Mouse (Mus musculus) lung, adult 2 months (tissue): Measurements from ENCODE around the gene U2af1. TPM values are rescaled to one million over a fixed set of nuclear protein-coding genes. Genes with fewer than 3 reads are reported as not detected.
"Not testable (repeated sequence)": the region's sequence is repeated elsewhere in the genome, so short reads cannot be mapped to it uniquely, and the experiment has no call there.

Experiments used
- DNase-seq: peaks from one replicate; pipeline ENCODE4 v3.0.0; 2022
- H3K4me1 ChIP-seq: fragments of 200-500 bp; 2 replicates; pipeline ENCODE4 v1.6.1; 2011; ENCODE audit warnings: low read length; ENCODE audit not compliant: control insufficient read depth, insufficient read depth
- H3K4me3 ChIP-seq: fragments of 200-500 bp; replicated peaks from 2 replicates; pipeline ENCODE3; 2011; ENCODE audit warnings: low read depth, mild to moderate bottlenecking, control low read depth, low read length; ENCODE audit errors: extremely low read depth
- CTCF ChIP-seq: fragments of 200-500 bp; IDR thresholded peaks from 2 replicates; pipeline ENCODE4 v1.5.1; 2011; ENCODE audit warnings: mild to moderate bottlenecking, low read length, control low read depth; ENCODE audit not compliant: insufficient read depth
- POLR2A ChIP-seq: fragments of 200-500 bp; IDR thresholded peaks from 2 replicates; pipeline ENCODE4 v1.6.1; 2011; ENCODE audit warnings: low read depth, mild to moderate bottlenecking, control low read depth, low read length, borderline replicate concordance; ENCODE audit errors: extremely low read depth
- WGBS: fragments of 180-500 bp; shearing (Covaris S2); methylation state at CpG from one replicate; pipeline ENCODE4 v1.1.7; 2018; 5-methylcytosine and 5-hydroxymethylcytosine counted together
- polyA plus RNA-seq: library from polyadenylated mRNA; depleted of rRNA; stranded (reverse); fragments of >200 nt; gene quantifications from 2 replicates; pipeline ENCODE4 v1.2.3, GENCODE M21; 2012; rRNA removed

Gene U2af1
- polyA plus RNA-seq, result 35.1 and 49.0 TPM in 2 replicates

DNA sequence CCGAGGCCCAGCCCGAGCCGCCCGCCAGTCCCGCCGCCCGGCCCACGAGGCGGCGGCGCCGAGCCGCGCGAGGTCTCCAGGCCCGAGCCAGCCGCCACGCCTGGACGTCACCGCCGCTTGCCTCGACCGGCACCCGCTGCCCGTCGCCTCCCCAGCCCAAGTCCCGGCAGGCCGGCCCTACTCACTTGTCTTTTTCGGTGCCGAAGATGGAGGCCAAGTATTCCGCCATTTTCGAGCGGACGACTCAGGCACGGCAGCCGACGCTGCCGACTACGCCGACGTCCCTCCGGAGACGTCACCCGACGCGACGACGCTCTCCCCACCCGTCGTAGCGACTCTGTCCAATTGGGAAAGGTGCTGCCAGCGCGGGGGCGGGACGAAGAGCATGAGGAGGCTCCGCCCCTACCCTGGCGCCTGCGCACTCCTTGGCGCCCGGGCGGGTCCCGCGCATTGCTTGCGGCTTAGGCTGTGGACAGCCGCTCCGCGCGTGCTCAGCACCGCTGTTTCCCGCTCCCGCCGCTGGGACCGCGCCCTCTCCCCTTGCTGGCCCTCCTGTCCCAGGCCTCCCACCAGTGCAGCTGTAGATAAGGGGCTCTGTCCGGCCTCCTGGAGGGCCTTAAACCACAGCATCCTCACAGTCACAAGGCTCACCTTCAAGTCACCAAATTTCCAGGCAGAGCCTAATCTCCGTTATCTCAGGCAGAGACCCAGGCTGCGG, at the start of gene U2af1:
Gene U2af1, minus strand, starts transcription at position 425 of the 718 bp plus-strand sequence.
- TF ChIP-seq CTCF, result no peak
- peak; percentile 74 for TF ChIP-seq POLR2A
- Histone ChIP-seq H3K4me3 (peak within 1 kb of the TSS; percentile 87), H3K4me1 (peaks cover 11% of the 10 kb centered on the region; the same call in 1 of the 2 replicates)
- under 1% methylated on average over 76 of the region's 77 CpGs for WGBS
- DNase-seq, result peak; percentile 97

DNA sequence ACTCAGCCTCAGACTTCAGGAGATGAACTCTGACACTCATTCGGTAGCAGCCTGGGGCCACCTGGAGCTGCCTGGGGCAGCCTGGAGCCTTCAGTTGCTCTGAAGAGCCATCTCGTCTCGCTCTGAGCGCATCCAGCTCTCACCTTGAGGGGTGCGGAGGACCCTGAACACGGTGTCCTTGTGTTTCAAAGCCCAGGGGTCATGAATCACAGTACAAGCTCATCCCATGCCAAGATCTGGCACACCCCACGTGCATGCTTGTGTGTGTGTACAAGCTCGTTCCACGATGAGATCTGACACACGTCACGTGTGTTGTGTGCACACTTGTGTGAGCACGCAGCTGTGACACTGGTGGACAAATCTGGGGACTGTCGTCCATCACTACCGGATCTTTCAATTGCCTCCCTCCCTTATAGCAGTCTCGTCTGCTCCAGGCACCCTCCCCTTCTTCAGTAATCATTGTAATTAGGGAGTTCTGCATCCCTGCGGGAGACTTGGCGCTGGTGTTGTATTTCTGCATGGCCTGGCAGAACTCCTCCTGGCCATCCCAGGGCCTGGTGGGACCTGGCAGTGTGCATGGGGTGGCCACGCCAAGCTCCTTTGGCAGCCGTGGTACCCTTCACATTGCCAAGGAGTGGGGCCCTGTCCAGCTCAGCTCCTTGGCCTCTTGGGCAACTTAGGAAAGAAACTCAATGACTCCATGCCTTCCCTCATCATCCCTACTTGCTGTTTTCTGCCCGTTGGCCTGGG, 46.8 kb upstream of the U2af1 start:
- DNase-seq, result no peak
- TF ChIP-seq CTCF (no peak), POLR2A (no peak)
- 78% methylated on average over 20 of the region's 20 CpGs for WGBS

DNA sequence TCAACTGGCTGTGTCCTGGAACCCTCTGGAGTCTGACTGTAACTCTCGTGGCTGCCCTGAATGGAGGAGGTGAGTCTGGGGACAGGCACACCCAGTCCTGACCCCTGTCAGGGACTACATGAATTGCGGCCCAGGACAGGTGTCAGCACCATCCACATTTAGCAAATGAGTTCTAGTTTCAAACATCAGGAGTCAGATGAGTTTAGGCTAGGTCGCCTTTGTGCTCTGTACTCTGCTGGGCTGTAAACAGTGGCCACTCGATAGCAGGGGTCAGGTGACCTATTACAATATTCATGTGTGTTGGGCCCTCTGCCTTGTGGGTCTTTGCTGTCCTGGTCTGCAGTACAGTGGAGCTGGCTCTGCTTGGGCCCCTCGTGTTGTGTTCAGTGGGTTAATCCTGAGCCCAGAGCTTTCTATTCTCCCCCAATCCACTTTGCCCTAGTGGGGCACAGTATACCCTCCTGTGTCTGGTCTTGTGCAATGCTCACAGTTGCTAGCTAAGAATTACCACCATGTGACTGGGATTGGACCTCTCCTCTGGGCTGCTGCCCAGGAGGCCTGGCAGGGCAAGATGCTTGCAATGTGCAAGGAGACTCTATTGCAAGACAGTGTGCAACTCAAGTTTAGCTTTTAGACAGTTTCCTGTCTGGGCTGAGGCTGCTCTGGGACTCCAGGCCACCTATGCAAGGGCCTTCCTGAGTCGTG, 44.7 kb upstream of the U2af1 start:
- Histone ChIP-seq H3K4me1 (peaks cover 2% of the 10 kb centered on the region; the same call in 1 of the 2 replicates), H3K4me3 (no peak overlapping the region)
- DNase-seq, result peak; percentile 41
- WGBS, result 54% methylated on average over 6 of the region's 6 CpGs
- TF ChIP-seq POLR2A (no peak), CTCF (no peak)

More for the DNA sequence above, 46.8 kb upstream of the U2af1 start:
- H3K4me1 ChIP-seq, result peaks cover 2% of the 10 kb centered on the region; the same call in 1 of the 2 replicates
- no peak overlapping the region for H3K4me3 ChIP-seq

DNA sequence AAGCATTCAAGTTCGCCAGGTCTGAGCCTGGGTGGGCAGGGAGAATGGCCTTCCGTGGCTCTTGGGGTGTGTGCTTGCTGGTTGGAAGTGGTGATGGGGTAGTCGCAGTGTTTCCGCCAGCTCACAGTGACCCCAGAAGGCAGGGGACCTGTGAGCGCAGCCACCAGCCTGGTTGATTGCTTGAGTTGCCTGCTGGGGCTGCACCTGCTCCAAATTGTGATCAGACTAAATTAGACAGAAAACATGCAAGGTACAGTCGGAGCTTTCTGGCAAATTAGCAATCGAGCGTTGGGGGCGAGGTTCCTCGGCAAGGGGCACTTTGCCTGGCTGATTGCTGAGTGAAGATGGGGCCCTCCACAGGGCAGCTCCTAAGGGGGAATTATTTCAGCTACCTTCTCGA, 39.7 kb upstream of the U2af1 start:
- H3K4me3 ChIP-seq, result no peak overlapping the region
- no peaks in the 10 kb centered on the region for H3K4me1 ChIP-seq
- DNase-seq, result no peak
- 81% methylated on average over 11 of the region's 11 CpGs for WGBS
- TF ChIP-seq CTCF (no peak), POLR2A (no peak)

DNA sequence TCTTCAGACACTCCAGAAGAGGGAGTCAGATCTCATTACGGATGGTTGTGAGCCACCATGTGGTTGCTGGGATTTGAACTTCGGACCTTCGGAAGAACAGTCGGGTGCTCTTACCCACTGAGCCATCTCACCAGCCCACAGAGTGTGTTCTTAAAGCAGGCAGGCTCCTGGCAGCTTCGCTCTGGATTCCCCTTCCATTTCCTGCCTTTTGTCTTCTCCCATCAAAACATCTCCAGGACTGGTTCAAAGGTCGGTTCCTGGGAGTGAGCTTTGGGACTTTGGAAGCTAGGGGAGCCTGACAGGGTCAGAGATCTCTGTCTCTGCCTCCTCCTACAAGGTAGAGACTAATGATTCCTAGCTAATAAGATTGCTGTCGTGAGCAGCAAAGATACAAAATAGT, 36.7 kb upstream of the U2af1 start:
- DNase-seq, H3K4me3 ChIP-seq, H3K4me1 ChIP-seq: not testable (repeated sequence)
- WGBS, result 84% methylated on average over 7 of the region's 7 CpGs

DNA sequence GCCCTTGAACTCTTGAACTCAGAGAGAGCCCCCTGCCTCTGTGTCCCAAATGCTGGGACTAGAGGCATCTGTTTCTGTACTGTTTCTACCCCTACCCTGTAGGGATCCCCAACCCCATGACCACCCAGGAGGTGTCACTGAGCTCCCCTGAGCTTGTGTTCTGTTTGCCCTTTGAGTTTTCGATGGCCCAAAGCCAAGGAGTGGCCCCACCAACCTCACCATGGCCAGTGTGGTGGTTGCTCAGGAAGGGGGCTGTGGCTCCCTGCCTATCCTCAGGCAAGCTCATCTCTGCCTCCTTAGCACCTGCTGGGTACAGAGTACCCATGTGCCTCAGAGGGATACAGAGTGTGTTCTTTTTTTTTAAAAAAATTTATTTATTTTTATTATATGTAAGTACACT, 36.3 kb upstream of the U2af1 start:
- DNase-seq, result no peak
- WGBS, result 81% methylated on average over 1 of the region's 1 CpGs
- no peaks in the 10 kb centered on the region for H3K4me1 ChIP-seq
- no peak overlapping the region for H3K4me3 ChIP-seq
- TF ChIP-seq CTCF, result no peak
- TF ChIP-seq POLR2A, result no peak

DNA sequence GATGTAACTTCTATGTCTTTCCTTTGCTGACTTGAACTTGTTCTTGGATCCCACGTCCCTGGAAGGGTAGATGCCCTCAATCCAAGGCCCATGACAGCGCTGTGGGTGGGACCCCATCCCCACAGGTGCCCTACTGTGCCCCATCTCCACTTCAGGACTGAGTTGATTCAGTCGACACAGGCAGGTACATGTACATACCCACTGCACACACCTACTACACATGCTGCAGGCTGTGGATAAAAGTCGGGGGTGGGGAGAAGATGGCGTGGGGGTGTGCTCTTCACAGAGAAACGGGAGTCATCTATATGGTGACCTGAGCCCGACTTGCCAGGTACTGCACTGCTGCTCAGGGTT, 35.3 kb upstream of the U2af1 start:
- no peak for DNase-seq
- Histone ChIP-seq H3K4me3 (no peak overlapping the region), H3K4me1 (no peaks in the 10 kb centered on the region)
- TF ChIP-seq CTCF (no peak), POLR2A (no peak)
- 70% methylated on average over 7 of the region's 7 CpGs for WGBS

DNA sequence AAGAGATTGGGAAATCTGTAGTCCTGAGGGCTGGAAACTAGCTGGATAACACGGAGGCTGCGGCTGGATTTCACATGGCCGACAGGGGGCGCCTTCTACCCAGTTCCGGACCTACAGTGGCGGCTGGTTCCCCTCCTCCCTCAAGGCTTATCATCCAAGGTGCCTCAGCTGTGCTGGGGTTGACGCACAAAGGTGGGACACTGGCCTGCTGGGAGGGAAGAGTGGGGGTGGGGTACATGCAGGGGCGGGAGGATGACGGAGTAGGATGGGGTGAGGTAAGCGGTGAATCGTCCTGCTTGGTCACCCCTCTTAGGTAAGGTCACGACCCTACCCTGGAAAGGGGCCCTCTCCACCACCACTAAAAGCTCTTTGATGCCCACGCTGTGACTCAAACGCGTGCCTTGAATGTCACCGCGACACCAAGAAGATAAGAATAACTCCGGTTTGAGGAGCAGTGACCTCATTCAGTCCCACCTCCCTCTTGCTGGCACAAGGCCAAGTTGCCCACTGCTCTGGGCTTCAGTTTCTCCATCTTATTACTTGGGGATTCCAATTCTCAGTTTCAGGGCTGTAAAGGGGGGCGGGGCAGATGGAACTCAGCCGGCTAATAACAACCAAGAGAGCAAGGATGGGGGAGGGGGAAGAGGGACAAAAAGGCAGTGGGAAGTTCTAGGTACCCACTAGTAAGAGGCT, 34.8 kb upstream of the U2af1 start:
- peak; percentile 79 for DNase-seq
- no peaks in the 10 kb centered on the region for H3K4me1 ChIP-seq
- no peak overlapping the region for H3K4me3 ChIP-seq
- 5% methylated on average over 20 of the region's 20 CpGs for WGBS
- TF ChIP-seq CTCF, result peak; percentile 68
- TF ChIP-seq POLR2A, result no peak

DNA sequence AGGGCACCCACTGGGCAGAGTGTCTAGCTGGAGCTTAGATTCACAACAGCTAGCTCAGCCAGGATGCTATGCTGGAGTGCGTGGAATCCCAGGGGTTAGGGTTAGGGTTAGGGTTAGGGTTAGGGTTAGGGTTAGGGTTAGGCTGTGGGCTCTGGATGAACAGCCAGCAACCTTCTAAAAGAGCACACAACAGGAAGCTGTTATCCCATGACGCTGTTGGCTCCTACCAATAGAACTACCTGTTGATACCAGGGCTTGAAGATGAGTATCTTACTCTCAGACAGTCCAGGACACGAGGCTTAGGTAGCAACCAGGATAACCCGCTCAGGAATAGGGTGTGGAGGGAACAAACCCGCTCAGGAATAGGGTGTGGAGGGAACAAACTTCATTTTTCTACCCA, 34.2 kb upstream of the U2af1 start:
- Histone ChIP-seq H3K4me1 (no peaks in the 10 kb centered on the region), H3K4me3 (no peak overlapping the region)
- WGBS, result 37% methylated on average over 5 of the region's 5 CpGs
- TF ChIP-seq POLR2A, result no peak
- TF ChIP-seq CTCF, result no peak
- no peak for DNase-seq
